Mouse (Mus musculus): ENCODE measurements around the gene Gm10128.
"Not testable (repeated sequence)": the region's sequence is repeated elsewhere in the genome, so short reads cannot be mapped to it uniquely, and the experiment has no call there.

Gm10128 gene

GRCm38 (mm10) chr14:7643872-7644271 lies at the start of gene Gm10128:
Gene Gm10128, minus strand, starts transcription at chr14:7643972.
- not testable (repeated sequence) for DNase-seq (ENCODE audit: low read depth, low spot score)

GRCm38 (mm10) chr14:7681170-7681569 lies 37.4 kb upstream of the Gm10128 start:
- DNase-seq (ENCODE audit: low read depth, low spot score), result not testable (repeated sequence)

- DNase-seq (ENCODE audit: low read depth, low spot score), result not testable (repeated sequence)
Observed at GRCm38 (mm10) chr14:7662491-7662890, 18.7 kb upstream of the Gm10128 start.

GRCm38 (mm10) chr14:7658101-7659074 lies 14.6 kb upstream of the Gm10128 start:
- DNase-seq (ENCODE audit: low read depth, low spot score), result not testable (repeated sequence)

- DNase-seq (ENCODE audit: low read depth, low spot score), result not testable (repeated sequence)
Observed at GRCm38 (mm10) chr14:7657456-7657855, 13.7 kb upstream of the Gm10128 start.

- DNase-seq (ENCODE audit: low read depth, low spot score), result not testable (repeated sequence)
Observed at GRCm38 (mm10) chr14:7595492-7595891, 48.3 kb downstream of the Gm10128 start, which contains the start of gene Gm10338. Gene Gm10338, minus strand, starts transcription at chr14:7595592.
